Mouse (Mus musculus) large intestine, adult 2 months (tissue): ENCODE data around the gene Cpne8. TPM values are rescaled to one million over a fixed set of nuclear protein-coding genes. Genes with fewer than 3 reads are reported as not detected.
"Not testable (repeated sequence)": the region's sequence is repeated elsewhere in the genome, so short reads cannot be mapped to it uniquely, and the experiment has no call there.

ENCODE experiments used
- DNase-seq: peaks from one replicate; pipeline ENCODE4 v3.0.0-alpha.2; 2012; ENCODE audit warnings: low read depth, low spot score
- WGBS: fragments of 180-500 bp; shearing (Covaris S2); methylation state at CpG from one replicate; pipeline ENCODE4 v1.1.7; 2018; 5-methylcytosine and 5-hydroxymethylcytosine counted together
- polyA plus RNA-seq: library from polyadenylated mRNA; depleted of rRNA; stranded (reverse); fragments of >200 nt; gene quantifications from 2 replicates; pipeline ENCODE4 v1.2.3, GENCODE M21; 2012

Gene Cpne8
- polyA plus RNA-seq, 1 experiment = 7.6 TPM

GRCm38 (mm10) chr15:90512769-90513168, 166.5 kb downstream of the Cpne8 start:
- WGBS = 94% methylated on average over 4 of the region's 4 CpGs
- no peak for DNase-seq

- DNase-seq = no peak
- 76% methylated on average over 3 of the region's 3 CpGs for WGBS
Observed at GRCm38 (mm10) chr15:90497080-90497479, 182.2 kb downstream of the Cpne8 start.

- no peak for DNase-seq
- WGBS = 73% methylated on average over 6 of the region's 6 CpGs
Observed at GRCm38 (mm10) chr15:90491558-90491957, 187.7 kb downstream of the Cpne8 start.

- no peak for DNase-seq
Observed at GRCm38 (mm10) chr15:90490186-90490585, 189.0 kb downstream of the Cpne8 start.

GRCm38 (mm10) chr15:90470561-90470960, 208.7 kb downstream of the Cpne8 start:
- DNase-seq = not testable (repeated sequence)

More at GRCm38 (mm10) chr15:90490186-90490585, 189.0 kb downstream of the Cpne8 start:
- 84% methylated on average over 7 of the region's 7 CpGs for WGBS

- no peak for DNase-seq
- WGBS = 46% methylated on average over 2 of the region's 2 CpGs
Observed at GRCm38 (mm10) chr15:90463281-90463680, 216.0 kb downstream of the Cpne8 start.

GRCm38 (mm10) chr15:90446076-90446475, 233.2 kb downstream of the Cpne8 start:
- no peak for DNase-seq
- 33% methylated on average over 1 of the region's 1 CpGs for WGBS
